Mouse (Mus musculus) midbrain, embryonic 14.5 days (tissue): ENCODE results near the gene Dnmt3b. TPM values are rescaled to one million over a fixed set of nuclear protein-coding genes. Genes with fewer than 3 reads are reported as not detected.
"Not testable (repeated sequence)": the region's sequence is repeated elsewhere in the genome, so short reads cannot be mapped to it uniquely, and the experiment has no call there.

Experiments used
- ATAC-seq: fragments of 200-750 bp; cut with Nextera tagmentation; 2 replicates; pipeline ENCODE4 v1.8.0; 2017; ENCODE audit warnings: moderate number of reproducible peaks, moderate library complexity; ENCODE audit not compliant: low FRiP score, low TSS enrichment
- DNase-seq: peaks from one replicate; pipeline ENCODE4 v3.0.0-alpha.2; 2015
- H3K27ac ChIP-seq: fragments of 300-500 bp; sonication (generic); replicated peaks from 2 replicates; pipeline ENCODE4 v1.5.1; 2014; ENCODE audit warnings: mild to moderate bottlenecking, low read depth, low read length, moderate library complexity
- H3K27me3 ChIP-seq: fragments of 300-500 bp; sonication (generic); 2 replicates; pipeline ENCODE4 v1.6.1; 2014; ENCODE audit warnings: low read length, control low read depth, mixed read lengths; ENCODE audit not compliant: control insufficient read depth, insufficient read depth
- H3K36me3 ChIP-seq: fragments of 300-500 bp; sonication (generic); 2 replicates; pipeline ENCODE4 v1.6.1; 2014; ENCODE audit warnings: low read length, control low read depth; ENCODE audit not compliant: control insufficient read depth, insufficient read depth
- H3K4me1 ChIP-seq: fragments of 300-500 bp; sonication (generic); 2 replicates; pipeline ENCODE4 v1.6.1; 2014; ENCODE audit warnings: mild to moderate bottlenecking, antibody characterized with exemption, low read length, control low read depth; ENCODE audit not compliant: control insufficient read depth, insufficient read depth
- H3K4me2 ChIP-seq: fragments of 300-500 bp; sonication (generic); 2 replicates; pipeline ENCODE4 v1.6.1; 2014; ENCODE audit warnings: mild to moderate bottlenecking, low read length, moderate library complexity
- H3K4me3 ChIP-seq: fragments of 300-500 bp; sonication (generic); replicated peaks from 2 replicates; pipeline ENCODE4 v1.5.1; 2014; ENCODE audit warnings: low read depth, low read length
- H3K9ac ChIP-seq: fragments of 300-500 bp; sonication (generic); replicated peaks from 2 replicates; pipeline ENCODE4 v1.6.1; 2014; ENCODE audit warnings: mild to moderate bottlenecking, low read length, moderate library complexity
- H3K9me3 ChIP-seq: fragments of 300-500 bp; sonication (generic); 2 replicates; pipeline ENCODE4 v1.6.1; 2016; ENCODE audit warnings: low read length, control low read depth, mixed read lengths; ENCODE audit not compliant: control insufficient read depth
- whole genome bisulfite sequencing: fragments of 180-500 bp; shearing (Covaris S2); extraction: QIAGEN DNeasy Blood & Tissue Kit; methylation state at CpG from one replicate; pipeline ENCODE4 v1.1.7; 2014; 5-methylcytosine and 5-hydroxymethylcytosine counted together
- polyA plus RNA-seq: library from polyadenylated mRNA; unstranded; fragments of >200 nt; fragmentation: Nextera tagmentation; extraction: Ambion mirVana; gene quantifications from 2 replicates; pipeline ENCODE4 v1.2.1, GENCODE M21; 2014

The Dnmt3b gene
- polyA plus RNA-seq, 1 experiment from 2014 or later = 3.2 TPM

GRCm38 (mm10) chr2:153676944-153677343 lies 27.7 kb downstream of the Dnmt3b start:
- no peaks in the 10 kb centered on the region for H3K9me3 ChIP-seq
- no peak overlapping the region for H3K9ac ChIP-seq
- DNase-seq (no peak), ATAC-seq (no peak)
- H3K36me3 ChIP-seq = peaks cover 23% of the 10 kb centered on the region
- H3K4me1 ChIP-seq = no peaks in the 10 kb centered on the region
- H3K27ac ChIP-seq = no peak overlapping the region
- no peak overlapping the region for H3K4me2 ChIP-seq
- H3K27me3 ChIP-seq = no peaks in the 10 kb centered on the region
- 93% methylated on average over 6 of the region's 6 CpGs for WGBS
- H3K4me3 ChIP-seq = no peak overlapping the region

- Histone ChIP-seq H3K9me3 (no peaks in the 10 kb centered on the region), H3K4me3 (no peak overlapping the region)
- WGBS = 88% methylated on average over 7 of the region's 7 CpGs
Observed at GRCm38 (mm10) chr2:153677550-153677949, 28.3 kb downstream of the Dnmt3b start.

GRCm38 (mm10) chr2:153679959-153680358 lies 30.7 kb downstream of the Dnmt3b start:
- 96% methylated on average over 1 of the region's 1 CpGs for WGBS
- H3K36me3 ChIP-seq = peaks cover 20% of the 10 kb centered on the region

More at GRCm38 (mm10) chr2:153677550-153677949, 28.3 kb downstream of the Dnmt3b start:
- H3K27me3 ChIP-seq = no peaks in the 10 kb centered on the region
- ATAC-seq (no peak), DNase-seq (no peak)
- peaks cover 23% of the 10 kb centered on the region for H3K36me3 ChIP-seq
- H3K27ac ChIP-seq = no peak overlapping the region
- no peak overlapping the region for H3K9ac ChIP-seq
- no peak overlapping the region for H3K4me2 ChIP-seq
- no peaks in the 10 kb centered on the region for H3K4me1 ChIP-seq

GRCm38 (mm10) chr2:153693413-153693812 lies 44.2 kb downstream of the Dnmt3b start:
- H3K36me3 ChIP-seq, H3K4me3 ChIP-seq, ATAC-seq, H3K9ac ChIP-seq, H3K4me1 ChIP-seq, H3K27ac ChIP-seq, H3K27me3 ChIP-seq, H3K4me2 ChIP-seq, H3K9me3 ChIP-seq, DNase-seq: not testable (repeated sequence)
- WGBS = 90% methylated on average over 6 of the region's 7 CpGs

More at GRCm38 (mm10) chr2:153679959-153680358, 30.7 kb downstream of the Dnmt3b start:
- Histone ChIP-seq H3K4me3 (no peak overlapping the region), H3K9me3 (no peaks in the 10 kb centered on the region), H3K4me1 (no peaks in the 10 kb centered on the region), H3K27ac (no peak overlapping the region), H3K9ac (no peak overlapping the region), H3K4me2 (no peak overlapping the region), H3K27me3 (no peaks in the 10 kb centered on the region)
- no peak for ATAC-seq
- no peak for DNase-seq

- DNase-seq (peak; percentile 21), ATAC-seq (no peak)
- H3K36me3 ChIP-seq = no peaks in the 10 kb centered on the region
- no peaks in the 10 kb centered on the region for H3K9me3 ChIP-seq
- no peak overlapping the region for H3K9ac ChIP-seq
- H3K27ac ChIP-seq = no peak overlapping the region
- H3K4me1 ChIP-seq = no peaks in the 10 kb centered on the region
- H3K4me3 ChIP-seq = no peak overlapping the region
- no peaks in the 10 kb centered on the region for H3K27me3 ChIP-seq
- H3K4me2 ChIP-seq = no peak overlapping the region
- WGBS = 66% methylated on average over 19 of the region's 19 CpGs
Observed at GRCm38 (mm10) chr2:153694462-153695085, 45.3 kb downstream of the Dnmt3b start.

- no peak within 1 kb of the TSS for H3K27ac ChIP-seq
- H3K4me3 ChIP-seq = no peak within 1 kb of the TSS
- H3K4me1 ChIP-seq = no peaks in the 10 kb centered on the region
- no peaks in the 10 kb centered on the region for H3K36me3 ChIP-seq
- no peaks in the 10 kb centered on the region for H3K27me3 ChIP-seq
- H3K9me3 ChIP-seq = no peaks in the 10 kb centered on the region
- ATAC-seq = no peak
- no peak within 1 kb of the TSS for H3K9ac ChIP-seq
- no peak for DNase-seq
- H3K4me2 ChIP-seq = no peak within 1 kb of the TSS
Observed at GRCm38 (mm10) chr2:153696352-153696751, 47.1 kb downstream of the Dnmt3b start, which contains the start of gene Dnmt3c. Gene Dnmt3c (plus strand): TSS chr2:153696652.

- Histone ChIP-seq H3K27ac (no peak overlapping the region), H3K9me3 (no peaks in the 10 kb centered on the region), H3K4me1 (no peaks in the 10 kb centered on the region), H3K4me2 (no peak overlapping the region), H3K9ac (no peak overlapping the region), H3K27me3 (no peaks in the 10 kb centered on the region), H3K4me3 (no peak overlapping the region), H3K36me3 (no peaks in the 10 kb centered on the region)
- 46% methylated on average over 6 of the region's 6 CpGs for WGBS
- DNase-seq (peak; percentile 8), ATAC-seq (no peak)
Observed at GRCm38 (mm10) chr2:153703389-153703788, 54.1 kb downstream of the Dnmt3b start.

- no peaks in the 10 kb centered on the region for H3K27me3 ChIP-seq
- H3K4me1 ChIP-seq = no peaks in the 10 kb centered on the region
- DNase-seq = peak; percentile 72
- no peak for ATAC-seq
- H3K4me2 ChIP-seq = no peak overlapping the region
- no peak overlapping the region for H3K4me3 ChIP-seq
- H3K9ac ChIP-seq = no peak overlapping the region
- WGBS = 54% methylated on average over 8 of the region's 8 CpGs
- H3K9me3 ChIP-seq = no peaks in the 10 kb centered on the region
- H3K36me3 ChIP-seq = no peaks in the 10 kb centered on the region
- H3K27ac ChIP-seq = no peak overlapping the region
Observed at GRCm38 (mm10) chr2:153710701-153711330, 61.6 kb downstream of the Dnmt3b start.

- no peak overlapping the region for H3K4me2 ChIP-seq
- H3K27me3 ChIP-seq = no peaks in the 10 kb centered on the region
- no peak overlapping the region for H3K9ac ChIP-seq
- no peak overlapping the region for H3K4me3 ChIP-seq
- H3K36me3 ChIP-seq = no peaks in the 10 kb centered on the region
- 12% methylated on average over 3 of the region's 3 CpGs for WGBS
- peak overlapping the region; percentile 65 for H3K27ac ChIP-seq
- H3K9me3 ChIP-seq = no peaks in the 10 kb centered on the region
- no peaks in the 10 kb centered on the region for H3K4me1 ChIP-seq
- ATAC-seq (peak; percentile 55; the same call in 1 of the 2 replicates), DNase-seq (peak; percentile 57)
Observed at GRCm38 (mm10) chr2:153712646-153713091, 63.4 kb downstream of the Dnmt3b start.
